Mouse (Mus musculus) G1E (cell line): Measurements from ENCODE around the gene Tnfrsf12a.

ENCODE experiments used
- CTCF ChIP-seq: IDR thresholded peaks from 2 replicates; pipeline ENCODE4 v1.5.1; 2012; ENCODE audit warnings: low read depth, low read length, inconsistent platforms, mixed read lengths
- POLR2AphosphoS5 ChIP-seq: IDR thresholded peaks from 2 replicates; pipeline ENCODE4 v1.6.1; 2012; ENCODE audit warnings: low read depth, low read length, inconsistent platforms; ENCODE audit not compliant: insufficient replicate concordance
- TAL1 ChIP-seq: conservative IDR thresholded peaks from 2 replicates; pipeline ENCODE4 v1.6.1; 2012; ENCODE audit warnings: low read depth, low read length, inconsistent platforms, mixed read lengths

DNA sequence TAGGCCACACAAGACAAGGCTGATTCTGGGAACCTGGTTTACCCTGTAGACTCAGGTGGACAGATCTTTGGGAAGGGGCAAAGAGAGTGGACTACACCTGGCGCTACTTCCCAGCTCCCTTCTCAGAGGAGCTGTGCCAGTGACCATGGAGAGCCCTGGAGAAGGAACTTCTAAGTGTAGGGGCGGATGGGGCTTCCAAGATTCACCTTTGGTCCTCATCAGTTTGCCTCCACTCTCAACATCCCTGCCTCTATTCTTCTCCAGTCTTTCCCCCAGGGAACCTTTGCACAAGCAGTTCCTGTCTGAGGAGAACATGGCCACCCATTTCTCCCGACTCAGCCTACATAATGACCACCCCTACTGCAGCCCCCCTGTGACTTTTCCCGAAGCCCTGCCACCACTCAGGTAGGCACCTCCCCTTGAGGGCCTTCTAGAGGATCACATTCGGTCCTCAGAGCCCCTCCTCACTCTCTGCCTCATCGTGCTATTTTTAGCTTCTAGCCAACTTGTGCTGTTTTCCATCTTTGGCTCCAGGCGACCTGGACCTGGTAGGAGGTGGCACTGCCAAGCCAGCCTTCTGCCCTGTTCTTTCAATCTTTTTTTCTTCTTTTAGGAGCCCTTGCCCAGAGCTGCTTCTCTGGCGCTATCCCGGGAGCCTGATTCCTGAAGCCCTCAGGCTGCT is 2.9 kb downstream of the Tnfrsf12a start:
- TF ChIP-seq CTCF (no peak), TAL1 (no peak), POLR2AphosphoS5 (no peak)
